Mouse (Mus musculus) stomach, postnatal 0 days (tissue): ENCODE data around the gene Ppef1. TPM values are rescaled to one million over a fixed set of nuclear protein-coding genes. Genes with fewer than 3 reads are reported as not detected.
A peak's percentile ranks its signal among the peaks of the same experiment; 100 is the strongest.

Experiments used
- ATAC-seq: fragments of 200-750 bp; cut with Nextera tagmentation; 2 replicates; pipeline ENCODE4 v1.8.0; 2017; ENCODE audit not compliant: low FRiP score, low TSS enrichment
- DNase-seq: peaks from one replicate; pipeline ENCODE4 v3.0.0-alpha.2; 2016; ENCODE audit warnings: low spot score
- H3K27ac ChIP-seq: fragments of 300-500 bp; sonication (generic); replicated peaks from 2 replicates; pipeline ENCODE4 v1.5.1; 2014; ENCODE audit warnings: mild to moderate bottlenecking, control low read depth
- H3K27me3 ChIP-seq: fragments of 300-500 bp; sonication (generic); 2 replicates; pipeline ENCODE4 v1.6.1; 2014; ENCODE audit warnings: low read length; ENCODE audit not compliant: control insufficient read depth, insufficient read depth
- H3K36me3 ChIP-seq: fragments of 300-500 bp; sonication (generic); 2 replicates; pipeline ENCODE4 v1.6.1; 2014; ENCODE audit warnings: low read length, mixed read lengths; ENCODE audit not compliant: control insufficient read depth, insufficient read depth
- H3K4me1 ChIP-seq: fragments of 300-500 bp; sonication (generic); replicated peaks from 2 replicates; pipeline ENCODE4 v1.6.1; 2014; ENCODE audit warnings: antibody characterized with exemption; ENCODE audit not compliant: control insufficient read depth, insufficient read depth
- H3K4me2 ChIP-seq: fragments of 300-500 bp; sonication (generic); replicated peaks from 2 replicates; pipeline ENCODE4 v1.6.1; 2014; ENCODE audit warnings: low read depth, mild to moderate bottlenecking, control low read depth, moderate library complexity
- H3K4me3 ChIP-seq: fragments of 300-500 bp; sonication (generic); 2 replicates; pipeline ENCODE4 v1.5.1; 2014; ENCODE audit warnings: low read depth, low read length, control low read depth
- H3K9ac ChIP-seq: fragments of 300-500 bp; sonication (generic); 2 replicates; pipeline ENCODE4 v1.6.1; 2014; ENCODE audit warnings: mild to moderate bottlenecking, low read length, control low read depth, mixed read lengths
- H3K9me3 ChIP-seq: fragments of 300-500 bp; sonication (generic); 2 replicates; pipeline ENCODE4 v1.6.1; 2016; ENCODE audit warnings: low read length; ENCODE audit not compliant: control insufficient read depth
- CTCF ChIP-seq: IDR thresholded peaks from 2 replicates; pipeline ENCODE4 v1.5.1; 2016; ENCODE audit warnings: antibody characterized with exemption, low read depth, mild to moderate bottlenecking, moderate library complexity
- EP300 ChIP-seq: optimal IDR thresholded peaks from 2 replicates; pipeline ENCODE3; 2016; ENCODE audit warnings: antibody characterized with exemption
- WGBS: fragments of 180-500 bp; shearing (Covaris S2); extraction: QIAGEN DNeasy Blood & Tissue Kit; methylation state at CpG from one replicate; pipeline ENCODE4 v1.1.7; 2014; 5-methylcytosine and 5-hydroxymethylcytosine counted together
- polyA plus RNA-seq: library from polyadenylated mRNA; unstranded; fragments of >200 nt; fragmentation: Nextera tagmentation; extraction: Ambion mirVana; gene quantifications from 2 replicates; pipeline ENCODE4 v1.2.1, GENCODE M21; 2015

Gene Ppef1
- polyA plus RNA-seq, 1 experiment from 2014 or later = 0.05 TPM

- no peak for TF ChIP-seq EP300
- TF ChIP-seq CTCF = no peak
- no peaks in the 10 kb centered on the region for H3K36me3 ChIP-seq
- H3K4me3 ChIP-seq = no peak overlapping the region
- H3K27me3 ChIP-seq = no peaks in the 10 kb centered on the region
- H3K9ac ChIP-seq = no peak overlapping the region
- WGBS = 86% methylated on average over 2 of the region's 2 CpGs
- no peaks in the 10 kb centered on the region for H3K4me1 ChIP-seq
- no peak overlapping the region for H3K27ac ChIP-seq
- DNase-seq (no peak), ATAC-seq (no peak)
- H3K9me3 ChIP-seq = no peaks in the 10 kb centered on the region
- no peak overlapping the region for H3K4me2 ChIP-seq
Measured at GRCm38 (mm10) chrX:160690094-160690493, 45.5 kb downstream of the Ppef1 start.

GRCm38 (mm10) chrX:160669992-160670391, 65.6 kb downstream of the Ppef1 start:
- DNase-seq = no peak
- 84% methylated on average over 1 of the region's 1 CpGs for WGBS
- H3K9me3 ChIP-seq = no peaks in the 10 kb centered on the region
- no peak for ATAC-seq
- H3K27ac ChIP-seq = no peak overlapping the region
- H3K27me3 ChIP-seq = no peaks in the 10 kb centered on the region
- H3K4me1 ChIP-seq = no peaks in the 10 kb centered on the region
- H3K4me2 ChIP-seq = no peak overlapping the region
- no peak overlapping the region for H3K9ac ChIP-seq
- H3K36me3 ChIP-seq = no peaks in the 10 kb centered on the region
- no peak overlapping the region for H3K4me3 ChIP-seq
- no peak for TF ChIP-seq CTCF

GRCm38 (mm10) chrX:160610882-160611644, 124.5 kb downstream of the Ppef1 start:
- no peak overlapping the region for H3K4me3 ChIP-seq
- H3K4me2 ChIP-seq = no peak overlapping the region
- DNase-seq = no peak
- TF ChIP-seq CTCF (no peak), EP300 (no peak)
- H3K27ac ChIP-seq = no peak overlapping the region
- H3K4me1 ChIP-seq = no peaks in the 10 kb centered on the region
- no peak overlapping the region for H3K9ac ChIP-seq
- ATAC-seq = no peak
- H3K27me3 ChIP-seq = no peaks in the 10 kb centered on the region
- H3K36me3 ChIP-seq = no peaks in the 10 kb centered on the region
- no peaks in the 10 kb centered on the region for H3K9me3 ChIP-seq
- WGBS = 49% methylated on average over 4 of the region's 4 CpGs

GRCm38 (mm10) chrX:160610482-160610881, 125.1 kb downstream of the Ppef1 start:
- no peak for TF ChIP-seq CTCF
- TF ChIP-seq EP300 = no peak
- H3K27ac ChIP-seq = no peak overlapping the region
- no peak for DNase-seq

GRCm38 (mm10) chrX:160609849-160610248, 125.7 kb downstream of the Ppef1 start:
- ATAC-seq (no peak), DNase-seq (peak; percentile 48)
- no peak overlapping the region for H3K4me2 ChIP-seq
- TF ChIP-seq EP300 (no peak), CTCF (peak; percentile 70)
- H3K36me3 ChIP-seq = no peaks in the 10 kb centered on the region
- H3K27ac ChIP-seq = no peak overlapping the region
- H3K27me3 ChIP-seq = no peaks in the 10 kb centered on the region
- H3K4me3 ChIP-seq = no peak overlapping the region
- no peak overlapping the region for H3K9ac ChIP-seq
- 50% methylated on average over 3 of the region's 3 CpGs for WGBS
- H3K9me3 ChIP-seq = no peaks in the 10 kb centered on the region
- no peaks in the 10 kb centered on the region for H3K4me1 ChIP-seq

More at GRCm38 (mm10) chrX:160610482-160610881, 125.1 kb downstream of the Ppef1 start:
- no peaks in the 10 kb centered on the region for H3K27me3 ChIP-seq
- no peaks in the 10 kb centered on the region for H3K4me1 ChIP-seq
- no peaks in the 10 kb centered on the region for H3K9me3 ChIP-seq
- H3K9ac ChIP-seq = no peak overlapping the region
- WGBS = 78% methylated on average over 2 of the region's 2 CpGs
- ATAC-seq = no peak
- H3K4me2 ChIP-seq = no peak overlapping the region
- no peaks in the 10 kb centered on the region for H3K36me3 ChIP-seq
- no peak overlapping the region for H3K4me3 ChIP-seq

- TF ChIP-seq CTCF (no peak), EP300 (no peak)
- no peak overlapping the region for H3K4me3 ChIP-seq
- H3K9ac ChIP-seq = no peak overlapping the region
- H3K27me3 ChIP-seq = no peaks in the 10 kb centered on the region
- H3K27ac ChIP-seq = 0 out of 2 replicates have a peak overlapping the region, but pooled peaks have one; percentile 24
- no peaks in the 10 kb centered on the region for H3K4me1 ChIP-seq
- ATAC-seq (peak; percentile 50; the same call in 1 of the 2 replicates), DNase-seq (no peak)
- no peak overlapping the region for H3K4me2 ChIP-seq
- no peaks in the 10 kb centered on the region for H3K36me3 ChIP-seq
- WGBS = 41% methylated on average over 6 of the region's 6 CpGs
- no peaks in the 10 kb centered on the region for H3K9me3 ChIP-seq
Measured at GRCm38 (mm10) chrX:160603981-160604541, 131.5 kb downstream of the Ppef1 start.
